Mouse (Mus musculus) spleen, adult 12 weeks (tissue): ENCODE measurements around the gene Naga.
A peak's percentile ranks its signal among the peaks of the same experiment; 100 is the strongest.

Source experiments
- DNase-seq: peaks from one replicate; pipeline ENCODE4 v3.0.0; 2022; ENCODE audit warnings: low spot score

The Naga gene

DNA sequence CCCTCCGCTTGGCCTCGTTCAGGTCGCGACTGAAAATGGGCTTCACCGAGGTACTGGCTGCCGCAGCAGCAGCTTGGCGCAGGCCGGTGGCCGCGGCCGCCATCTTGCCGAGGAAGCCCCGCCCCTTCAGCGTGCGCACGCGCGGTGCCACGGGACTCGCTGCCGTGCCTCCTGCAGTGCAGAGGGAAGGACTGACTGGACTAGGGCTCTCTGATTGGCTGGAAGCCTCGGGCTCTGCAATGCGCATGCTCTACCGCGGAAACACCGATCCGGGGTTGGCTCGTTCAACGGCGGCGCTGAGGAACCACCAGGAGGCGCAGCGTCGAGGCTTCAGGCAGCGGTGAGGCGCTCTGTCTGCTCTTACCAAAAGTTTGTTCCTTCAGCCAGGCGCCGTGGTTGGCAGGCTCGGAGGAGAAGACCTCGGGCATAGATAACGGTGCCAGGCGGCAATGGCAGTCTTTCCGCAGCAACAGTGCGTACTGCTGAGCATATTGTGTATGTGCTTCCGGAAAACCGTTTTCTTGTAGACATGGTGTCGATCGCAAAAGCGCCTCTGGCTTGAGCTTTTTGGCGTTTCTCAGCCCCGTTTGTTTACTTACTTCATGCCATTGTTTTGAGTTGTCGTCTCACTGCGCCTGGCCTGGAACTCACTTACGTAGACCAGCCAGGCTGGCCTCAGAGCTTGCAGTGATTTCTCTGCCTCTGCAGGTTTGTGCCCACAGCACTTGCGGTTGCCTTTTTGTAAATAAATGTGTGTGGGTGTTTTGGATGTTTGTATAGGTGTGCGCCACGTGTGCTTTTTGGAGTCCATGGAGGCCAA lies 15.6 kb upstream of the Naga start, which contains the start of gene Ndufa6:
TSS of gene Ndufa6 (minus strand) at position 197 of the 820 bp plus-strand sequence.
- peak; percentile 95 for DNase-seq

- no peak for DNase-seq
Measured at GRCm38 (mm10) chr15:82353745-82354113, 15.0 kb upstream of the Naga start.

DNA sequence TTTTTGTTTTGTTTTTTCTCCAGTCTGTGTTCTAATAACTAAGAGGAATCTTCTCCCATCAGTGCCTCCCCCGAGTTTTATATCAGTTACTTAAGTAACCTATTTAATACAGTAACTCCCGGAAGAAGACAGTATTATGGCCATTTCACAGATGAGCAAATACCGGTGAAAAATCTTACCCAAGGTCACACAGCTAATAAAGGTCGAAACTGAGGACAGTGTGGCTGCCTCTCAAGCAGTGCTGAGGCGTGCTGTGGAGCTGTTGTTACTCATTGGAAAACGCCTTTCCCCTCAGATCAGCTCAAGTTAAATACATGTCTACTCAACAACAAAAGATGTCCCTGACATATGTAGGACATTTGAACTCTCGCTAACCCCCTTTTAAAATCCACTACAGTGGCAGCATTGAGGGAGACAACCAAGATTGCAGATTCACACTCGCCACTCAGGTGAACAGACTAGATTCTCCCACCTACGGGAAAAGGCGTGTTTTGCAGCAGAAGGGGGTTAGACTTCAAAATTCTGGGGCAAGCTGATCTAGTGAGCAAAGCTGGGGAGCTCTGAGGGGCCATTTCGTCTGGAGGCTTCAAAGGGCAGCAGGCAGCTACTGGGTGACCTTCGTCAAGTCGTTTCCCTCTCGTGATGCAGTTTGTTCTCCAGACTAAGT lies 14.5 kb upstream of the Naga start:
- DNase-seq: no peak

DNA sequence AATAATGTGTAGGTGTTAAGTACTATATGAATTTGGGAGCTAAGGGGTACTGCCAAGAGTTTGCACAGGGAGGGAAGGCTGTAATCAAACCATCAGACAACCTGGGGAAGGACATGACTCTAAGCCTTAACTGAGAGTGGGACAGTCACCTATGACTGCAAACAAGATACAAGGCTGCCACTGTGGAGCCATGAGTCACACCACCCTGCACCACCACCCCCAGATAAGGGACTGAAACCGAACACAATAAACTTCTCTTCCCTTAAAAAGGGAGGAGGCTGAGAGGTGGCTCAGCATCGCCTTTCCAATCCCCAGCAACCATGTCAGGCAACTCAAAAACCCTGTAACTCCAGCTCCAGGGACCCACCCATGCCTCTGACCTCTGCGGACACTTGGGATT lies 12.8 kb upstream of the Naga start:
- no peak for DNase-seq

DNA sequence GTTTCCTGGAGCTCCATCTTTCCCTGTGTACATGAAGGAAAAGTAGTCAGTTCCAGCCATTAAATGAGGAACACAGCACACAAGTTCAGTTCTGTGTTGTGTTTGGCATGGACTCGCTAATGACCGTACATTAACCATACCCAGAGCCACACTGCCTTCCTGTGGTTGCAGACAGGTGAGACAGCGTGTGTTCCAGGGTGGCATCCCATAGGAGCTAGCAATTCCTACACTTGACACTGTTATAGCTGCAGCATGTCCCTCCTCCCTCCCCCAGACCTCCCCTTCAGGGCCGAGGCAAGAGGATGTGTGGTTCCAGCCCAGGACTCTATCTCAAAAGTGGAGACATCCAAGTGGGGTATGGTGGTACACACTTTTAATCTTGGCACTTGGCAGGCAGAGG lies 11.6 kb upstream of the Naga start:
- DNase-seq: no peak

- no peak for DNase-seq
Measured at GRCm38 (mm10) chr15:82348999-82349341, 10.2 kb upstream of the Naga start.

DNA sequence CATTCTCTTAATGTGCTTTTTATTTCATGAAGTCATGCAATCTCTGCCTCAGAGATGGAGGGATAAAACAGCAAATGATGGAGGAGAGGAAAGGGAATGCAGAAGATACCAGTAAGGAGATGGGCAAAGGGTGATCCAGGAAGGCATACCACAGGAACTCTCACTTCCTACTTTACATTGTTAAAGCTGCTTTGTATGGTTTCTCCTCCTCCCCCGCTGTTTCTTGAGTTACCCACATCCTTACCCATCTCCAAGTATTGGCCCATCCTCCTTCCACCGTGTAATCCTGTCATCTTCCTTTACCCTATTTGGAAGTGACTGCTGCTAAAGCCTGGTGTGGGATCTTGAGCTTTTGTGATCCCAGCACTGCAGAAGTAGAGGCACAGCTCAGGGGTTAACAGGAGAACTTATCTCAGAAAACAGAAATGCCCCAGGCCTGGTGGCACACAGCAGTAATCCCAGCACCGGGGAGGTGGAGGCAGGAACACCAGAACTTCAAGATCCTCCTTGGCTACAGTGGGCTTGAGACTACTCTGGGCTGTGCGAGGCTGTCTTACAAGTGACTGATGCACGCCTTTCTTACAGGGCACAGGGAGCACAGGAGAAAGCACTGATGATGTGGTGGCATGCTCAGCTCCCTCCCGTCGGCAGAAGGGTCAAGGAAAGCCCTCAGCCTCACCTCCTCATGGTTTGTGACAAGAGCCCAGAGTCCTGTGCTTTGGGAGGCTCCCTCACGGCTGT lies 9.7 kb upstream of the Naga start:
- no peak for DNase-seq

DNA sequence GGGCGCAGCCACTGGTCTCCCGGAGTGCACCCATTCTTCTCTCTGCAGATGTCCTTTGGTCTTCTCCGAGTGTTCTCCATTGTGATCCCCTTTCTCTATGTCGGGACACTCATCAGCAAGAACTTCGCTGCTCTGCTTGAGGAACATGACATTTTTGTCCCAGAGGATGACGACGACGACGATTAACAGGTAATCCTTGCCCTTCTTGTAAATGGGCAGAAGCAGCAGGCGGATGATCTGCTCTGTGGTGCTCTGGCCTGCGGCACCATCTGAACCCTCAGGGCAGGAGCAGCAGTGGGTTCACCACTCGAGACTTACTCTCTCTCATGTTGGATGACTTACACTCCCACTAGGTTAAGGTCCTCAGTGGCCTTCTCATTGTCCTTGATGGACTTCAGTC lies 9.1 kb upstream of the Naga start:
- DNase-seq: no peak

DNA sequence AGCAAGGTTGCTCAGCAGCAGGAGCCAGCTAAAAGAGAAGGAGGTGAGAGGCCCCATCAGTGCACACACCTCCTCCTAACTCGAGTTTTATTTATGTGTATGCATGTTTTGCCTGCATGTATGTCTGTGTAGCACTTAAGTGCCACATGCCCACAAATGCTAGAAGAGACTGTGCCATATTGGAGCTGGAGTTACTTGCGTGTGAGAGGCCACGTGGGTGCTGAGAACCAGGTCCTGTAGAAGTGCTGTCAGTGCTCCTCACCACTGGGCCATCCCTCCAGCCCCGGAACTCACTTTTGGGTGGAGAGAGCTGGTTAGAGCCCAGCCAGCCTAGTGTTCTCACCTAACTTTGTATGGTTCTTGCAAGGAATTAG lies 8.6 kb upstream of the Naga start:
- DNase-seq: no peak

DNA sequence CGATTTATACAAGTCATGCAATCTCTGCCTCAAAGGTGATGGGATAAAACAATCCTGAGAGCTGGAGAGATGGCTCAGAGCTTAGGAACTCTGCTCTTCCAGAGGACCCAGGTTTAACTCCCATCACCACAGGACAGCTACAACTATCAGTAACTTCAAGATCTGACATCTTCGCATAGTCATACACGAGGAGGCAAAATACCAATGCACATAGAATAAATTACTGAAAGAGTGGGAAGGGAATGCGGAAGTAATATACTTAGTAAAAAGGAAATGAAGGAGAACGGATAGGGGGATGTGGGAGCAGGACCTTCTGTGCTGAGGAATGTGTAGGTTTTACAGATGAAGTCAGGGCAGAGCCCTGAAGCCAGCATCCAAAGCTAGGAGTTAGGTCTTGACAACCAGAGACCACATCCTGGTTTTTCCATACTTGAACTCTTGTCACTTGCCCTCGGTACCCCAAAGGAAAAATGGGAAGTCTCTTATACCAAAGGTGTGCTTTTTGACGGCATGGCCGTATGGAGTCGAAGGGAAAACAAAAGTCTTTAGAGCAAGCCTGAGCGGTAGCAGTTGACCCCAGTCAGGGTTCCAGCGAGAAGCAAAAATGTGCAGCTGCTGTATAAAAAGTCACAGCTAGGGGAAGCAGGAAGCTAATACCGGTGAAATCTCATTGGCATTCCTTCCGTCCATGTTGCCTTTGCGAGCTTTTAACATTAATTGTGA lies 8.0 kb upstream of the Naga start:
- no peak for DNase-seq

DNA sequence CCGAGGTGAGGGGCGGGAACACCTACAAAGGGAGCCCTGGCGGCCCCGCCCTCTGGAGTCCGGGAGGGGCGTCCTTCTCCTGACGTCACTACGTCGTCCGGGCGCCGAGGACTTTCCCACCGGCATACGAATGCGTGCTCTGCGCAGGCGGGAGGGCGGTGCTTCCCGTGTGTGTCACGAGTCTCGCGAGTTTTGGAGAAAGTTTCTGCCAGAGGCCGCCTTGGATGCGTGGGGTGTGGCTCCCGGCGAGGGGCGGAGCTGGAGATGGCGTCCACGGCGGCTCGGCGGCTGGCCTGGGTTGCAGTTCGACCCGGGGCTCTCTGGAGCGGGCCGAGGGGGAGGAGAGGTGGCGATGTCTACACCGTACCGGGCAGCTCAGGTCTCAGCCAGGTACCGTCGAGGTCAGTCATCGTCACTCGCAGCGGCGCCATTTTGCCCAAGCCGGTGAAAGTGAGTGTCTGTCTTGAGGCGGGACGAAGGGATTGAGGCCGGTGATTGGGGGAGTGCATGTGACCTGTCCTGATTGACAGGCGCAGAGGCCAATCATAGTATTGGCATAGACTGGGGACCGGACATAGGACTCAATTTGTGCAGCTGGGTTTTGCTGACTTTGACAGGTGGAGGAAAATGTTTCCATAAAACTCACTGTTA lies 7.2 kb upstream of the Naga start:
- peak; percentile 98 for DNase-seq

DNA sequence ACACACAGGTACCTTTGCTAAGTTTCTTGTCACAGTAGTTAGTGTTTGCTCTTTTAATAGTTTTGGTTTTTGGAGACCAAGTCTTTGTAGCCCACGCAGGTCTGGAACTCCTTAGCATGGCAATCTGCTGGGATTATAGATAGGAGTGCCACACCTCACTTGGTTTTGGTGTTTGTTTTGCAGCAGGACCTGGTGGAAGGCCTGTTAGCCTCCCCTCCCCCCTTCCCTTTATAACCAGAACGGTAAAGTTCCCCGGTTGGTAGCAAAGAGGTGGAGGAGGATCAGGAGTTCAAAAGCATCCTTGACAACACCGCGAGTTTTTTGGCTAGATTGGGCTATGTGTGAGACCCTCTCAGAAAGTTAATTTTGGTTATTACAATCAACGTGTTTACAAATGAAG lies 6.2 kb upstream of the Naga start:
- no peak for DNase-seq

DNA sequence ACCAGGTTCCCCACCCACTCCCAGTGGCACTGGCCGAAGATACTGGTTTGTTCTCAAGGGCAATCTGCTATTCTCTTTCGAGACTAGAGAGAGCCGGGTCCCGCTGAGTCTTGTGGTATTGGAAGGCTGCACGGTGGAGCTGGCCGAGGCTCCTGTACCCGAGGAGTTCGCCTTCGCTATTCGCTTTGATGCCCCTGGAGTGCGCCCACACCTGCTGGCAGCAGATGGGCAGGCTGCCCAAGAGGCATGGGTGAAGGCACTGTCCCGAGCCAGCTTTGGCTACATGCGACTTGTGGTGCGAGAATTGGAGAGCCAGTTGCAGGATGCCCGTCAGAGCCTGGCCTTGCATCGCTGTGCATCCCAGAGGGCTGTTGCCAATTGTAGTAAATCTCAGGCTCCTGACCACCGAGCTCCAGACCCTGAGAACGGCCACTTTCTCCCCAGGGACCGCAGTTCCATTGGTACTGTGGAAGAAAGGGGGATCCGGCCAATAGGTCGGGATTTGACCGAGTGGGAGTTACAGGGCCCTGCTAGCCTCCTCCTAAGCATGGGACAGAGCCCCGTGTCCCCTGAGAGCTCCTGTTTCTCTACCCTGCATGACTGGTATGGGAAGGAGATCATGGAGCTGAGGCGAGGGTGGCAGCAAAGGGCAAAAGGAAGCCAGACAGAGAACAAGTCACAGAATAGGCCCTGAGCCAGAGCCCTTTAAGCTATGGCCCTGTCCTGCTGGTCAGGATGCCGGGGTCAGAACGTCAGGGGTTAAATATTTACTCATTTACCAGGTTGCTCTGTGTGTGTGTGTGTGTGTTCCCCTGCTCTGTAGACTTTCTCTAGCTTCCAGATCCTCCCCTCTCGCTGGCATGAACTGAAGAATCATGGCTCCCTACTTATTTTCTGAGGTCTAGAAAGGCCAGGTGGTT lies 4.9 kb upstream of the Naga start:
- no peak for DNase-seq

DNA sequence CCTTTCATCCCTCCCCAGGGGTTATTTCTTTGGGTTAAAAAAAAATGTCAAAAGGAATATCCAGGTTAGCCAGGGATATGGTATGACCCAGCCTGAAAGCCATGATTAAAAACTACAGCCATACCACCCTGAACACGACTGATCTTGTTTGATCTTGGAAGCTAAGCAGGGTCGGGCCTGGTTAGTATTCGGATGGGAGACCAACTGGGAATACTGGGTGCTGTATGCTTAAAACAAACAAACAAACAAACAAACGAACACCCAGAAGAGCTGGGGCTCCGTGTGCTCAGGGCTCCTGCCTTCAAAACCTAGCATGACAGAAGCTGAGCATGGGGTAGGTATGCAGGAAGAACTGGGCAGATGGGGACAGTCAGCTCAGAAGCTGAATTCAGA lies 3.8 kb upstream of the Naga start:
- DNase-seq: no peak

GRCm38 (mm10) chr15:82341675-82342542 lies 3.2 kb upstream of the Naga start:
- DNase-seq: peak; percentile 65

GRCm38 (mm10) chr15:82341036-82341501 lies 2.3 kb upstream of the Naga start:
- peak; percentile 70 for DNase-seq

- DNase-seq: no peak
Measured at GRCm38 (mm10) chr15:82340414-82341035, 1.8 kb upstream of the Naga start.

- DNase-seq: no peak
Measured at GRCm38 (mm10) chr15:82339634-82340254, 1.0 kb upstream of the Naga start.

- DNase-seq: no peak
Measured at GRCm38 (mm10) chr15:82339150-82339549, 425 bp upstream of the Naga start.
